In the genomic region with DNA sequence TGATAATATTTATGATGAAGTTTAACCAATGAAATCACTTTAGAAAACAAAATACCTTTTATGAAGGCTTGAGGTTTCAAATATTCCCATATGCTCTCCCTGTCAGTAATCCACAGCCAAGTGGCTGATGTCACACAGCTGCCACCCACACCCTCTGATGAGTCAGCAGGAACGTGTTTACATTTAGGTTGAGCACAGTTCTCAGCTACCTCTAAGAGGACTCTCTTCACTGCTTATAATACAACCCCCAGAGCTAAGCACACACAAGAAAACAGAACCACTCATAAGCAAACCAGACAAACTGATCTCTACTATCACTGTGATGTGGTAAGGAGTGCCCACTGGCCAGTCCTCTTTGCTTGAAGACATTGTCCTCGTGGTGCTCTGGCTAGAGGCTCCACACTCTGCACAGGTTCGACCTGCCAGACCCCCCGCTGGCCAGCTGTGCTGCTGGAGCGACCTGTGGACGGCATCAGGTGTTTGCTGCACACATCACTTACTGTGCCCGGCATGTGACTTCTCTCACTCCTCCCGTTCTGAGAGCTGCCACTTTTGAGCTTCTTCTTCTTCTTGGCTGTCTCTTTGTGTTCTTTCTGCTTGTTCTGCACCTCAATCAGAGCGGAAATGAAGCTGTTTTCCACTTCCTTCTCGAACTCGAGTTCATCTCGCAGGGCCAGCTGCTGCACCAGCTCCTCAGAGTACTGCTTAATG, we compare ENCODE assay signal across 8 mouse cellular contexts. TPM values are rescaled to one million over a fixed set of nuclear protein-coding genes. Genes with fewer than 3 reads are reported as not detected.
A peak's percentile ranks its signal among the peaks of the same experiment; 100 is the strongest.
DNase-seq lines count a peak whose midpoint lies in the region; ATAC-seq and TF ChIP-seq lines count a peak whose summit lies in the region.

No protein-coding gene starts in this region.

- TF ChIP-seq EP300 in MEL (IDR thresholded peaks at IDR 0.05; ENCODE audit: low read depth in 1 of 2, low read length in 2 of 2): no peak

- H3K4me3 ChIP-seq in layer of hippocampus, adult 2 months: no peak overlapping the region
- H3K4me3 ChIP-seq in MEL (ENCODE audit: control insufficient read depth in 1 of 2, insufficient read depth in 1 of 2, low read depth in 2 of 2, low read length in 2 of 2): no peak overlapping the region
- H3K4me3 ChIP-seq in intestine, embryonic 16.5 days (ENCODE audit: low read length): no peak overlapping the region
- no peak overlapping the region for H3K4me3 ChIP-seq in stomach, embryonic 14.5 days (ENCODE audit: low read depth, low read length)
- no peak overlapping the region for H3K4me3 ChIP-seq in forebrain, embryonic 16.5 days (replicated peaks; ENCODE audit: low read length)
- no peak overlapping the region for H3K4me3 ChIP-seq in forebrain, postnatal 0 days (ENCODE audit: low read depth, low read length)

- no peaks in the 10 kb centered on the region for H3K9me3 ChIP-seq in MEL (replicated peaks; ENCODE audit: insufficient read depth, low read length)
- no peaks in the 10 kb centered on the region for H3K9me3 ChIP-seq in intestine, embryonic 16.5 days (ENCODE audit: control insufficient read depth, low read length)
- H3K9me3 ChIP-seq in stomach, embryonic 14.5 days (ENCODE audit: control insufficient read depth, low read depth, low read length): no peaks in the 10 kb centered on the region
- no peaks in the 10 kb centered on the region for H3K9me3 ChIP-seq in forebrain, embryonic 16.5 days (ENCODE audit: control insufficient read depth, low read length)
- no peaks in the 10 kb centered on the region for H3K9me3 ChIP-seq in forebrain, postnatal 0 days (ENCODE audit: low read length)

- no peak for TF ChIP-seq POLR2A in MEL (IDR thresholded peaks at IDR 0.05; ENCODE audit: control insufficient read depth in 1 of 2, insufficient read depth in 1 of 2, low read depth in 1 of 2, low read length in 2 of 2, poor library complexity in 1 of 2)

- H3K27ac ChIP-seq in layer of hippocampus, adult 2 months: no peak overlapping the region
- H3K27ac ChIP-seq in MEL (ENCODE audit: control insufficient read depth, low read depth, low read length): no peak overlapping the region
- peak overlapping the region; percentile 48; the same call in 1 of the 2 replicates for H3K27ac ChIP-seq in intestine, embryonic 16.5 days (ENCODE audit: low read length)
- H3K27ac ChIP-seq in stomach, embryonic 14.5 days (ENCODE audit: low read length): no peak overlapping the region
- H3K27ac ChIP-seq in forebrain, embryonic 16.5 days (ENCODE audit: low read length): no peak overlapping the region
- H3K27ac ChIP-seq in forebrain, postnatal 0 days (ENCODE audit: low read depth, low read length): no peak overlapping the region

- no peaks in the 10 kb centered on the region for H3K27me3 ChIP-seq in MEL (ENCODE audit: control insufficient read depth in 1 of 2, insufficient read depth in 2 of 2, low read length in 2 of 2)
- no peaks in the 10 kb centered on the region for H3K27me3 ChIP-seq in intestine, embryonic 16.5 days (replicated peaks; ENCODE audit: control insufficient read depth, insufficient read depth, low read length)
- H3K27me3 ChIP-seq in stomach, embryonic 14.5 days (ENCODE audit: control insufficient read depth, insufficient read depth, low read length): no peaks in the 10 kb centered on the region
- no peaks in the 10 kb centered on the region for H3K27me3 ChIP-seq in forebrain, embryonic 16.5 days (replicated peaks; ENCODE audit: control insufficient read depth, insufficient read depth, low read length)
- no peaks in the 10 kb centered on the region for H3K27me3 ChIP-seq in forebrain, postnatal 0 days (ENCODE audit: insufficient read depth, low read length)

- WGBS in intestine, embryonic 16.5 days: 72% methylated on average over 12 of the region's 12 CpGs
- 69% methylated on average over 12 of the region's 12 CpGs for WGBS in stomach, embryonic 14.5 days
- 83% methylated on average over 12 of the region's 12 CpGs for WGBS in forebrain, embryonic 16.5 days
- WGBS in forebrain, postnatal 0 days: 86% methylated on average over 12 of the region's 12 CpGs

- peaks cover 0 to 6% of the 10 kb centered on the region in 2 experiments; a peak in 2 of 4 replicates for H3K4me1 ChIP-seq in MEL (ENCODE audit: control insufficient read depth in 1 of 2, insufficient read depth in 2 of 2, low read length in 2 of 2)
- peaks cover 30% of the 10 kb centered on the region for H3K4me1 ChIP-seq in intestine, embryonic 16.5 days (ENCODE audit: control insufficient read depth, insufficient read depth, low read length)
- peaks cover 12% of the 10 kb centered on the region for H3K4me1 ChIP-seq in stomach, embryonic 14.5 days (ENCODE audit: control insufficient read depth, insufficient read depth, low read length)
- no peaks in the 10 kb centered on the region for H3K4me1 ChIP-seq in forebrain, embryonic 16.5 days (replicated peaks; ENCODE audit: control insufficient read depth, insufficient read depth, low read length)
- H3K4me1 ChIP-seq in forebrain, postnatal 0 days (ENCODE audit: insufficient read depth): no peaks in the 10 kb centered on the region

- no peak overlapping the region for H3K4me2 ChIP-seq in intestine, embryonic 16.5 days (ENCODE audit: low read depth, low read length)
- H3K4me2 ChIP-seq in stomach, embryonic 14.5 days (replicated peaks; ENCODE audit: low read depth, low read length): no peak overlapping the region
- H3K4me2 ChIP-seq in forebrain, embryonic 16.5 days (ENCODE audit: low read length): no peak overlapping the region
- H3K4me2 ChIP-seq in forebrain, postnatal 0 days (ENCODE audit: low read depth): no peak overlapping the region

- DNase-seq in layer of hippocampus, adult 2 months (ENCODE audit: low spot score in 2 of 2): peak; percentile 39 to 40
- no peak for DNase-seq in layer of hippocampus, adult 11-12 months (ENCODE audit: low spot score)
- DNase-seq in MEL (ENCODE audit: low read depth, low spot score): peak; percentile 27
- DNase-seq in forebrain, postnatal 0 days: no peak
- no peak for DNase-seq in heart, postnatal 4 days

- no peaks in the 10 kb centered on the region; a peak in 3 of 4 replicates for H3K36me3 ChIP-seq in MEL (ENCODE audit: control insufficient read depth in 1 of 2, insufficient read depth in 2 of 2, low read length in 2 of 2)
- H3K36me3 ChIP-seq in intestine, embryonic 16.5 days (ENCODE audit: control insufficient read depth, insufficient read depth, low read length): peaks cover 13% of the 10 kb centered on the region; the same call in 1 of the 2 replicates
- 0 out of 2 replicates have a peak, but pooled peaks cover 4% of the 10 kb centered on the region for H3K36me3 ChIP-seq in stomach, embryonic 14.5 days (ENCODE audit: control insufficient read depth, insufficient read depth, low read length)
- 0 out of 2 replicates have a peak, but pooled peaks cover 3% of the 10 kb centered on the region for H3K36me3 ChIP-seq in forebrain, embryonic 16.5 days (ENCODE audit: control insufficient read depth, insufficient read depth)
- H3K36me3 ChIP-seq in forebrain, postnatal 0 days (ENCODE audit: insufficient read depth): peaks cover 11% of the 10 kb centered on the region; the same call in 1 of the 2 replicates

- no peak for TF ChIP-seq CTCF in layer of hippocampus, adult 2 months (conservative IDR thresholded peaks at IDR 0.05)
- no peak for TF ChIP-seq CTCF in MEL (IDR thresholded peaks at IDR 0.05 in 2 of 3, conservative IDR thresholded peaks at IDR 0.05 in 1 of 3; ENCODE audit: control insufficient read depth in 1 of 3, insufficient read depth in 1 of 3, low read depth in 2 of 3, low read length in 3 of 3, poor library complexity in 1 of 3, severe bottlenecking in 1 of 3)
- TF ChIP-seq CTCF in forebrain, postnatal 0 days (IDR thresholded peaks at IDR 0.05; ENCODE audit: low read depth): no peak

- no peak overlapping the region for H3K9ac ChIP-seq in MEL (ENCODE audit: control insufficient read depth, low read depth, low read length, poor library complexity, severe bottlenecking)
- H3K9ac ChIP-seq in intestine, embryonic 16.5 days (ENCODE audit: low read depth, low read length): no peak overlapping the region
- H3K9ac ChIP-seq in stomach, embryonic 14.5 days (replicated peaks; ENCODE audit: low read depth, low read length): no peak overlapping the region
- H3K9ac ChIP-seq in forebrain, embryonic 16.5 days (replicated peaks; ENCODE audit: low read depth, low read length): no peak overlapping the region
- no peak overlapping the region for H3K9ac ChIP-seq in forebrain, postnatal 0 days

- TF ChIP-seq RAD21 in MEL (IDR thresholded peaks at IDR 0.05; ENCODE audit: low read depth, low read length): no peak

- H3K79me2 ChIP-seq in MEL (ENCODE audit: control insufficient read depth, insufficient read depth, low read length, poor library complexity): no peaks in the 10 kb centered on the region

- ATAC-seq in intestine, embryonic 16.5 days: peak; percentile 65
- peak; percentile 57; the same call in 1 of the 2 replicates for ATAC-seq in stomach, embryonic 14.5 days (ENCODE audit: insufficient number of reproducible peaks, insufficient read depth, low FRiP score, low read depth)
- ATAC-seq in forebrain, embryonic 16.5 days: no peak
- ATAC-seq in forebrain, postnatal 0 days: no peak

TF ChIP-seq in MEL, 35 proteins besides CTCF, POLR2A, EP300 and RAD21:
- TF ChIP-seq KAT2A (conservative IDR thresholded peaks at IDR 0.05; ENCODE audit: low read depth, low read length) (no peak), ETS1 (IDR thresholded peaks at IDR 0.05; ENCODE audit: low read depth, low read length) (peak; percentile 49; the same call in 1 of the 2 replicates)

RNA-seq across cellular contexts. Expression of gene Fez2, which starts 17.7 kb away (rescaled TPM):
- 10 to 100 TPM; 30.9 to 32.1 TPM for total RNA-seq in layer of hippocampus, adult 2 months (2021)
- 11.7 and 11.9 TPM in 2 replicates for total RNA-seq in MEL (2012; rRNA removed)
- polyA plus RNA-seq in MEL (2012; ENCODE audit: insufficient read depth in 1 of 2, insufficient read length in 2 of 2, low read depth in 1 of 2, low replicate concordance in 2 of 2, missing spikeins in 1 of 2): 10 to 100 TPM in 1 of 2 experiments, not detected in 1; 17.4 TPM
- polyA plus RNA-seq in intestine, embryonic 16.5 days (2015; fragmentation: Nextera tagmentation; extraction: Ambion mirVana): 38.5 and 41.2 TPM in 2 replicates
- 42.9 and 45.1 TPM in 2 replicates for polyA plus RNA-seq in stomach, embryonic 14.5 days (2014; fragmentation: Nextera tagmentation; extraction: Ambion mirVana)
- 40.2 and 46.7 TPM in 2 replicates for polyA plus RNA-seq in forebrain, embryonic 16.5 days (2015; fragmentation: Nextera tagmentation; extraction: Ambion mirVana)
- 56.0 and 57.9 TPM in 2 replicates for total RNA-seq in forebrain, postnatal 0 days (2014; rRNA removed)
- 64.8 and 65.9 TPM in 2 replicates for polyA plus RNA-seq in forebrain, postnatal 0 days (2015; fragmentation: Nextera tagmentation; extraction: Ambion mirVana)
- 10 to 100 TPM; 81.9 to 84.0 TPM for total RNA-seq in heart, postnatal 4 days (2021)

Comparison
In these comparisons a context has a peak if more than half of its experiments do, and no peak if none do; other contexts are left out.
1. DNase-seq: peak in layer of hippocampus, adult 2 months (2 of 2) and MEL (single experiment); none in layer of hippocampus, adult 11-12 months (single experiment), forebrain, postnatal 0 days (single experiment) and heart, postnatal 4 days (single experiment).
2. ATAC-seq: peak in intestine, embryonic 16.5 days (single experiment) and stomach, embryonic 14.5 days (single experiment); none in forebrain, embryonic 16.5 days (single experiment) and forebrain, postnatal 0 days (single experiment).